Mouse (Mus musculus) neural tube, embryonic 12.5 days (tissue): ENCODE measurements at regions not wholly inside any gene's neighbourhood (a gene's known extent, or its start where the extent isn't known, plus 50 kb on each side); places are given as distances from the start of the nearest gene placed in this dataset.

Source experiments
- ATAC-seq: fragments of 200-750 bp; cut with Nextera tagmentation; 2 replicates; pipeline ENCODE4 v1.8.0; 2017; ENCODE audit warnings: low read depth, mild to moderate bottlenecking, moderate TSS enrichment, moderate library complexity; ENCODE audit not compliant: low FRiP score
- H3K27ac ChIP-seq: fragments of 300-500 bp; sonication (generic); 2 replicates; pipeline ENCODE4 v1.5.1; 2016
- H3K27me3 ChIP-seq: fragments of 300-500 bp; sonication (generic); replicated peaks from 2 replicates; pipeline ENCODE4 v1.6.1; 2016; ENCODE audit warnings: mild to moderate bottlenecking
- H3K36me3 ChIP-seq: fragments of 300-500 bp; sonication (generic); 2 replicates; pipeline ENCODE4 v1.6.1; 2016; ENCODE audit warnings: mild to moderate bottlenecking
- H3K4me1 ChIP-seq: fragments of 300-500 bp; sonication (generic); 2 replicates; pipeline ENCODE4 v1.6.1; 2016
- H3K4me2 ChIP-seq: fragments of 300-500 bp; sonication (generic); replicated peaks from 2 replicates; pipeline ENCODE4 v1.6.1; 2016; ENCODE audit warnings: mild to moderate bottlenecking
- H3K4me3 ChIP-seq: fragments of 300-500 bp; sonication (generic); 2 replicates; pipeline ENCODE4 v1.5.1; 2016
- H3K9ac ChIP-seq: fragments of 300-500 bp; sonication (generic); 2 replicates; pipeline ENCODE4 v1.6.1; 2016; ENCODE audit warnings: mild to moderate bottlenecking
- H3K9me3 ChIP-seq: fragments of 300-500 bp; sonication (generic); 2 replicates; pipeline ENCODE4 v1.6.1; 2016; ENCODE audit warnings: mild to moderate bottlenecking
- WGBS: fragments of 180-500 bp; shearing (Covaris S2); methylation state at CpG from one replicate; pipeline ENCODE4 v1.1.7; 2016; 5-methylcytosine and 5-hydroxymethylcytosine counted together

DNA sequence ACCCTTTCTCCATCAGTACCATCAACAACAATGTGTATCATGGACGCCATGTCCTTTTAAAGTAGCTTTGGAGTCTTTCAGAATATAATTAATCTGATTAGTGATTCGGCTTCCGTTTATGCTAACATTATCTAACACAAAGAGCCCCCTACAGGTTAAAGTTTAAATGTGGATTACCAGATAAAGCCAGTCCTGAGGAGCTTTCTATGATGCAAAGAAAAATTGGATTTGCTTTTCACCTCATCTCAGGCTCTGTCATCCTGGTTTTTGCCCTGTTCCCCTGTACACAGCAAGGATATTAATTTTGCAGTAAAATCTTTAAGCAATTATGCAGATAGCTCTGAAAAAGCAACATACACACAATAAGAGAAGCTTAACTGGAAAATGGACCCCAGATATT is 412.7 kb upstream of the Tbc1d2b start:
- H3K27ac ChIP-seq = no peak overlapping the region
- WGBS = 34% methylated on average over 3 of the region's 3 CpGs
- ATAC-seq = no peak

GRCm38 (mm10) chr9:90690066-90690465 is 419.5 kb upstream of the Tbc1d2b start:
- H3K4me1 ChIP-seq = peaks cover 4% of the 10 kb centered on the region; the same call in 1 of the 2 replicates
- H3K9ac ChIP-seq = no peak overlapping the region
- H3K9me3 ChIP-seq = no peaks in the 10 kb centered on the region
- 62% methylated on average over 12 of the region's 12 CpGs for WGBS
- no peak overlapping the region for H3K4me2 ChIP-seq
- no peak overlapping the region for H3K4me3 ChIP-seq
- ATAC-seq = no peak
- H3K27ac ChIP-seq = no peak overlapping the region
- 0 out of 2 replicates have a peak, but pooled peaks cover 3% of the 10 kb centered on the region for H3K27me3 ChIP-seq
- no peaks in the 10 kb centered on the region for H3K36me3 ChIP-seq

More for the DNA sequence above, 412.7 kb upstream of the Tbc1d2b start:
- Histone ChIP-seq H3K27me3 (no peaks in the 10 kb centered on the region), H3K4me3 (no peak overlapping the region), H3K9me3 (no peaks in the 10 kb centered on the region), H3K9ac (no peak overlapping the region), H3K4me1 (no peaks in the 10 kb centered on the region), H3K36me3 (no peaks in the 10 kb centered on the region), H3K4me2 (no peak overlapping the region)

DNA sequence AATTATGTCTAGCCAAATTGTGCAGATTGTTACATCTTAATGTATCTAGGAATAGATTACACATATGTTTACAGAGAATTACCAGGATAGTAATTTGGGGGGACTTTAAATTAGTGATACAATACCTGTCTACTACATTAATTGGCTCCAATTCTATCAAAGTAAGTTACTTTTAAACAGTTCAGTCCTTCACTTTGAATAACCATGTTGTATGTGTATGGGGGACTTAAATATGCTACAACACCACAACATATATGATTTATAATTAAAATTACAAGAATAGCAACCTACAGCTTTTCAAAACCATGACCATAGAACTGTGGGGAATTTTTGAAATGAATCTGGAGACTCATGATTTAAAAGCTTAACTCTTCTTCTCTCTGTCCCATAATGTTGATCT is 420.5 kb upstream of the Tbc1d2b start:
- Histone ChIP-seq H3K9me3 (no peaks in the 10 kb centered on the region), H3K27ac (no peak overlapping the region), H3K27me3 (0 out of 2 replicates have a peak, but pooled peaks cover 3% of the 10 kb centered on the region), H3K9ac (no peak overlapping the region), H3K4me1 (peaks cover 4% of the 10 kb centered on the region; the same call in 1 of the 2 replicates), H3K4me3 (no peak overlapping the region), H3K4me2 (no peak overlapping the region), H3K36me3 (no peaks in the 10 kb centered on the region)
- no peak for ATAC-seq

DNA sequence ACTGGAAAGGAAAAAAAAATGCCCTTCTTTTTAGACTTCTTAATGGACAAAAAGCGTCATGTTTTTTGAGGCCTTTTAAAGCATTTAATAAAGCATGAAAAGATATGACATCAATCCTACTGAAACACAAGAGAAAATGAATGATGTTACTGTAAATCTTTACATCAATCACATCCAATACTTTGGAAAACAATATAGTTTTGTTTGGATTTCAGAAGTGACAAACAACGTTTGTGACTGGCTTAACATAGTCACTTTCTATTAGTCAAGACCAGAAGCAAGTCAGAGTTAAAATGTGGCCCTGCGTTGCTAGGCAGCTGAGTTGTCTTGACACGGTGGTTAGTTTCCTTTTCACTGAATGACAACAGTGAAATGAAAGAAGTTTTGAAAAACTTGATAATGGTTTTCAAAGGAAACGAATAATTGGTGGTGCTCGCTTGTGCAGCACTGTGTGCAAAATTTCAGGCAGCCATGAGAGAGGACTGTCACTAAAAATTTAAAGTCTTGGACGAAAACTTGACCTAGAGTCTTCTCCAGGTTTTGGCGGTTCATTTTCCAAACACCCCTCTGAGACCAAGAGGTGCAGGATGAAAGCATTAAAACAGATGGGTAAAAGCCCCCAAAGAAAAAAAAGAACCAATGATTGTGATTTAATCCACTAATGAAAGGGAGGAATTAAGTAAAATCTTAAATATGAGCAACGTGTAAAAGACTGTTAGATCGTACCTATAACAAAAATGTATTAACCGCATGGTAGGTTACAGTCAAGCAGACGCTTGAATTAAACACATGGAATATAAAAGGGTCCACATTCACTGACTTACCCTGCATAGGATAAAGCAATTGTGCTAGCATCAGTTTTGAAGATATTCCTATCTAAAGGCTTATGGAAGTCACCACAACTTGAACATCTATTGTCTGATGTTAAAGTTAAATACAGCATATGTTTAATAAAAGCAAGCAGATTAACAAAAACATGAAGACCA is 421.4 kb upstream of the Tbc1d2b start:
- 31% methylated on average over 12 of the region's 12 CpGs for WGBS
- H3K9ac ChIP-seq = no peak overlapping the region
- H3K9me3 ChIP-seq = no peaks in the 10 kb centered on the region
- peaks cover 4% of the 10 kb centered on the region; the same call in 1 of the 2 replicates for H3K4me1 ChIP-seq
- no peaks in the 10 kb centered on the region for H3K36me3 ChIP-seq
- H3K4me3 ChIP-seq = no peak overlapping the region
- H3K27me3 ChIP-seq = 0 out of 2 replicates have a peak, but pooled peaks cover 3% of the 10 kb centered on the region
- ATAC-seq = peak; percentile 57
- no peak overlapping the region for H3K27ac ChIP-seq
- H3K4me2 ChIP-seq = no peak overlapping the region

GRCm38 (mm10) chr9:90693031-90693671 is 422.5 kb upstream of the Tbc1d2b start:
- H3K9me3 ChIP-seq = no peaks in the 10 kb centered on the region
- H3K4me3 ChIP-seq = no peak overlapping the region
- no peaks in the 10 kb centered on the region for H3K36me3 ChIP-seq
- peaks cover 4% of the 10 kb centered on the region; the same call in 1 of the 2 replicates for H3K4me1 ChIP-seq
- peak overlapping the region; percentile 13; the same call in 1 of the 2 replicates for H3K4me2 ChIP-seq
- H3K27ac ChIP-seq = 0 out of 2 replicates have a peak overlapping the region, but pooled peaks have one; percentile 5
- H3K27me3 ChIP-seq = peaks cover 3% of the 10 kb centered on the region; the same call in 1 of the 2 replicates
- WGBS = 14% methylated on average over 9 of the region's 9 CpGs
- H3K9ac ChIP-seq = no peak overlapping the region
- peak; percentile 87 for ATAC-seq

DNA sequence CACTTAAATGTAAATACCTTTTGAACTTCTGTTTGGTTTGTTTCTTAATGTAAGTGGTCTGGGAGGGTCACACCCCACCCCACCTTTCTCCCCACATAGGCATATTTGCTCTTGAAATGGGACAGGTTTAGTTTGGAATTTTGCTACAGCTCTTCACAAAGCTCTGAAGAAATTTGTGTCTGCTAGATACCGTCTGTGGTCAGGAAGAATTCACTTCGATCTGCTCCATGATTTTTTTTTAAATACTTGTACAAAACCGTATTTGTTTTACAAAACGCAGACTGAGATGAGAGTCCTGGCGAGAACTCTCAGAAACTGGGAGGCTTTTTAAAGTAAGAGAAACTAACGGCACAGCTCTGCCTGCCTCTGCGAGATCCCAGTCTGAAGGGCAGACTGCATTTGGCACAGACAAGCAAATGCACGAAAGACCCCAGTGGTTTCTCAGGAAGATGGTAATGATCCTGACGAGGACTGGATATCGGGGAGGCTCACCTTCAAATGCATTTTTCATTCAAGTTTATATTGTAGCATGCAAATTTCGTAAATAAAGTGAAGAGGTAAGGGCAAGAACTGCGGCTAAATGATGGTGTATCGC is 423.5 kb upstream of the Tbc1d2b start:
- ATAC-seq = no peak
- Histone ChIP-seq H3K4me2 (peak overlapping the region; percentile 36; the same call in 1 of the 2 replicates), H3K9ac (0 out of 2 replicates have a peak overlapping the region, but pooled peaks have one; percentile 17), H3K27ac (no peak overlapping the region), H3K4me3 (no peak overlapping the region), H3K36me3 (no peaks in the 10 kb centered on the region), H3K9me3 (no peaks in the 10 kb centered on the region), H3K27me3 (peaks cover 3% of the 10 kb centered on the region; the same call in 1 of the 2 replicates), H3K4me1 (peaks cover 4% of the 10 kb centered on the region; the same call in 1 of the 2 replicates)
- 44% methylated on average over 13 of the region's 13 CpGs for WGBS

- Histone ChIP-seq H3K36me3 (no peaks in the 10 kb centered on the region), H3K4me1 (peaks cover 4% of the 10 kb centered on the region; the same call in 1 of the 2 replicates), H3K4me2 (no peak overlapping the region), H3K4me3 (no peak overlapping the region), H3K27ac (no peak overlapping the region), H3K27me3 (peaks cover 3% of the 10 kb centered on the region; the same call in 1 of the 2 replicates), H3K9ac (no peak overlapping the region), H3K9me3 (no peaks in the 10 kb centered on the region)
- no peak for ATAC-seq
- WGBS = 81% methylated on average over 7 of the region's 7 CpGs
These were observed 425.1 kb upstream of the Tbc1d2b start for GRCm38 (mm10) chr9:90695693-90696092.

- H3K9me3 ChIP-seq = no peaks in the 10 kb centered on the region
- H3K4me1 ChIP-seq = peaks cover 10% of the 10 kb centered on the region; the same call in 1 of the 2 replicates
- no peak overlapping the region for H3K4me2 ChIP-seq
- H3K4me3 ChIP-seq = no peak overlapping the region
- peaks cover 3% of the 10 kb centered on the region; the same call in 1 of the 2 replicates for H3K27me3 ChIP-seq
- no peak for ATAC-seq
- peak overlapping the region; percentile 22; the same call in 1 of the 2 replicates for H3K9ac ChIP-seq
- no peak overlapping the region for H3K27ac ChIP-seq
- no peaks in the 10 kb centered on the region for H3K36me3 ChIP-seq
- WGBS = 56% methylated on average over 11 of the region's 11 CpGs
These were observed 426.8 kb upstream of the Tbc1d2b start for GRCm38 (mm10) chr9:90697279-90698000.

DNA sequence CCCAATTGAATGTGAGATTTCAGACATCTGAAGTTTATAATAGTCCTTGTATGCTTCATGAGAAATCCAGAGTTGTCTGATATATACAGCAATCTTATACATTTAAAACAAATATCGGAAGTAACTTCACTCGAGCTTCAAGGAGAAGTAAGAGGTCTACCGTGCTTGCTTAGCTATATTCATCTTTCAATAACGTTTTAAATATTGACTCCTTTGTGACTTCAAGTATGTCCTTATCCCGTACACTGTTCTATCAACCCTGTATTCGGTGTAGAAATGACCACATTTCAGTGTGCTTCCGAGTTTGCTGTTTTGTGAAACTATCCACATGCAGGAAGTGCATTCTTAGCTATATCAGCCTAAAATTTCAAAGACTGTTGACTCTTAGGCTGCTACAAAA is 427.8 kb upstream of the Tbc1d2b start:
- H3K27ac ChIP-seq = no peak overlapping the region
- no peak for ATAC-seq
- H3K4me2 ChIP-seq = no peak overlapping the region
- no peaks in the 10 kb centered on the region for H3K36me3 ChIP-seq
- H3K9ac ChIP-seq = no peak overlapping the region
- no peak overlapping the region for H3K4me3 ChIP-seq
- no peaks in the 10 kb centered on the region for H3K9me3 ChIP-seq
- WGBS = 73% methylated on average over 7 of the region's 7 CpGs
- peaks cover 3% of the 10 kb centered on the region; the same call in 1 of the 2 replicates for H3K27me3 ChIP-seq
- H3K4me1 ChIP-seq = peaks cover 6% of the 10 kb centered on the region; the same call in 1 of the 2 replicates

DNA sequence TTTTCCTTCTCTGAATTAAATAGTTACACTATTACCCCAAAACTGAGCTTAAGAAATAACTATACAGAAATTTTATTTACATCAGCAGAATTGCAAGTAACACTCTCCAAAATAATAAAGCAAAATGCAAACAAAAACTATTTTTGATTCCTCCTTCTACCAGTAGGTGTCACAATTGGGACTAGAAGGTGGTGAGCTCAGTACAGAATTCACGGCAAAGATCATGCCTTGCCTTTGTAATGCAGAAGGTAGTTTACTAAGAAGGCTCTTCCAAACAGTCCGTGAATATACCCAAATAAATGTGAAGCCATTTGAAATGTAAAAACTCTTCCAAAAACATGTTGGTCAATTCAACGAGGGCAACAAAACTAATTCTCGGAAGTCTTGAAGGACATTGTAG is 428.5 kb upstream of the Tbc1d2b start:
- Histone ChIP-seq H3K4me3 (no peak overlapping the region), H3K36me3 (no peaks in the 10 kb centered on the region), H3K9ac (no peak overlapping the region), H3K27ac (no peak overlapping the region), H3K4me1 (peaks cover 6% of the 10 kb centered on the region; the same call in 1 of the 2 replicates), H3K4me2 (no peak overlapping the region), H3K27me3 (peaks cover 3% of the 10 kb centered on the region; the same call in 1 of the 2 replicates), H3K9me3 (no peaks in the 10 kb centered on the region)
- no peak for ATAC-seq
- 30% methylated on average over 4 of the region's 4 CpGs for WGBS
